Mouse (Mus musculus): ENCODE measurements at regions not wholly inside any gene's neighbourhood (a gene's known extent, or its start where the extent isn't known, plus 50 kb on each side); places are given as distances from the start of the nearest gene placed in this dataset.

- no peak for DNase-seq (ENCODE audit: low spot score in 2 of 2)
These were observed 406.0 kb upstream of the Acvr2a start for GRCm38 (mm10) chr2:48407876-48408275.

- no peak for DNase-seq (ENCODE audit: low spot score in 2 of 2)
These were observed 404.0 kb upstream of the Acvr2a start for GRCm38 (mm10) chr2:48409876-48410275.

GRCm38 (mm10) chr2:48411392-48411791, 402.5 kb upstream of the Acvr2a start:
- no peak for DNase-seq (ENCODE audit: low spot score in 2 of 2)

GRCm38 (mm10) chr2:48412683-48413440, 401.0 kb upstream of the Acvr2a start:
- no peak for DNase-seq (ENCODE audit: low spot score in 2 of 2)

- no peak for DNase-seq (ENCODE audit: low spot score in 2 of 2)
These were observed 399.1 kb upstream of the Acvr2a start for GRCm38 (mm10) chr2:48414596-48415481.

- DNase-seq (ENCODE audit: low spot score in 2 of 2) = no peak
These were observed 397.6 kb upstream of the Acvr2a start for GRCm38 (mm10) chr2:48416207-48416750.

GRCm38 (mm10) chr2:48417000-48417596, 396.8 kb upstream of the Acvr2a start:
- no peak for DNase-seq (ENCODE audit: low spot score in 2 of 2)

GRCm38 (mm10) chr2:48420791-48421190, 393.1 kb upstream of the Acvr2a start:
- DNase-seq (ENCODE audit: low spot score in 2 of 2) = no peak

- peak in 1 of 2 experiments; percentile 44 for DNase-seq (ENCODE audit: low spot score in 2 of 2)
These were observed 390.0 kb upstream of the Acvr2a start for GRCm38 (mm10) chr2:48423861-48424442.

GRCm38 (mm10) chr2:48424562-48424961, 389.3 kb upstream of the Acvr2a start:
- DNase-seq (ENCODE audit: low spot score in 2 of 2) = no peak

GRCm38 (mm10) chr2:48425200-48426090, 388.5 kb upstream of the Acvr2a start:
- DNase-seq (ENCODE audit: low spot score in 2 of 2) = no peak

- DNase-seq (ENCODE audit: low spot score in 2 of 2) = no peak
These were observed 381.4 kb upstream of the Acvr2a start for GRCm38 (mm10) chr2:48432545-48432944.

GRCm38 (mm10) chr2:48441296-48441990, 372.5 kb upstream of the Acvr2a start:
- DNase-seq (ENCODE audit: low spot score in 2 of 2) = no peak

- DNase-seq (ENCODE audit: low spot score in 2 of 2) = no peak
These were observed 371.8 kb upstream of the Acvr2a start for GRCm38 (mm10) chr2:48441991-48442544.

- no peak for DNase-seq (ENCODE audit: low spot score in 2 of 2)
These were observed 367.9 kb upstream of the Acvr2a start for GRCm38 (mm10) chr2:48445898-48446604.

- DNase-seq (ENCODE audit: low spot score in 2 of 2) = peak in 1 of 2 experiments; percentile 20
These were observed 367.3 kb upstream of the Acvr2a start for GRCm38 (mm10) chr2:48446617-48447016.

GRCm38 (mm10) chr2:48449165-48449842, 364.6 kb upstream of the Acvr2a start:
- DNase-seq (ENCODE audit: low spot score in 2 of 2) = no peak
